Comparison of ENCODE assay signal across 16 mouse cellular contexts in genomic region chr11:30483286-30483685, GRCm38 (mm10). TPM values are rescaled to one million over a fixed set of nuclear protein-coding genes. Genes with fewer than 3 reads are reported as not detected.
"Had no signal": no experiment of that assay in that cellular context is flagged by ENCODE, and none has a peak within 500 bp of the region (broad histone marks: within the 10 kb centered on the region; RNA-seq: fewer than 3 reads in every experiment).

No protein-coding gene starts in this region.

- DNase-seq: kidney, postnatal 25 days; lung, embryonic 14.5 days; lung, postnatal 10 days; lung, postnatal 4 days; right cerebral cortex, postnatal 14 days; thymus, adult 18-20 months; thymus, postnatal 14 days had no signal

- ATAC-seq: liver, embryonic 12.5 days had no signal

- H3K4me3 ChIP-seq: kidney, embryonic 15.5 days; left cerebral cortex, adult 2 months; limb, embryonic 15.5 days; liver, embryonic 12.5 days; midbrain, embryonic 12.5 days had no signal

- H3K27ac ChIP-seq: kidney, embryonic 15.5 days; left cerebral cortex, adult 2 months; limb, embryonic 15.5 days; liver, embryonic 12.5 days; midbrain, embryonic 12.5 days had no signal

- H3K4me2 ChIP-seq: kidney, embryonic 15.5 days; limb, embryonic 15.5 days; liver, embryonic 12.5 days; lung, embryonic 14.5 days; midbrain, embryonic 12.5 days had no signal

- H3K36me3 ChIP-seq: kidney, embryonic 15.5 days; limb, embryonic 15.5 days; liver, embryonic 12.5 days; midbrain, embryonic 12.5 days had no signal

- H3K9me3 ChIP-seq: kidney, embryonic 15.5 days; limb, embryonic 15.5 days; liver, embryonic 12.5 days; midbrain, embryonic 12.5 days had no signal

- H3K9ac ChIP-seq: kidney, embryonic 15.5 days; limb, embryonic 15.5 days; liver, embryonic 12.5 days; lung, embryonic 14.5 days; midbrain, embryonic 12.5 days had no signal

- H3K4me1 ChIP-seq: kidney, embryonic 15.5 days; limb, embryonic 15.5 days; liver, embryonic 12.5 days; midbrain, embryonic 12.5 days had no signal

- H3K27me3 ChIP-seq: kidney, embryonic 15.5 days; limb, embryonic 15.5 days; liver, embryonic 12.5 days; midbrain, embryonic 12.5 days had no signal

RNA-seq across cellular contexts. Expression of gene 4930505A04Rik, which starts 11.7 kb away (rescaled TPM):
- total RNA-seq: megakaryocyte, adult 5-6 weeks; midbrain, postnatal 0 days had no signal
- polyA plus RNA-seq: kidney, embryonic 15.5 days; limb, embryonic 11.5 days; liver, embryonic 12.5 days; liver, embryonic 16.5 days; lung, embryonic 14.5 days; midbrain, embryonic 12.5 days had no signal
